Mouse (Mus musculus) embryonic facial prominence, embryonic 11.5 days (tissue): ENCODE results near the gene Cd68. TPM values are rescaled to one million over a fixed set of nuclear protein-coding genes. Genes with fewer than 3 reads are reported as not detected.

Experiments used
- ATAC-seq: fragments of 200-750 bp; cut with Nextera tagmentation; replicated peaks from 2 replicates; pipeline ENCODE4 v1.8.0; 2017; ENCODE audit warnings: low read depth; ENCODE audit not compliant: insufficient number of reproducible peaks, low FRiP score, low TSS enrichment
- DNase-seq: peaks from one replicate; pipeline ENCODE4 v3.0.0-alpha.2; 2015; ENCODE audit warnings: low spot score
- H3K27ac ChIP-seq: fragments of 300-500 bp; sonication (generic); replicated peaks from 2 replicates; pipeline ENCODE4 v1.5.1; 2014; ENCODE audit warnings: mild to moderate bottlenecking, low read depth, low read length, control low read depth
- H3K27me3 ChIP-seq: fragments of 300-500 bp; sonication (generic); 2 replicates; pipeline ENCODE4 v1.6.1; 2014; ENCODE audit warnings: mild to moderate bottlenecking, low read length, moderate library complexity, mixed read lengths; ENCODE audit not compliant: control insufficient read depth, insufficient read depth
- H3K36me3 ChIP-seq: fragments of 300-500 bp; sonication (generic); replicated peaks from 2 replicates; pipeline ENCODE4 v1.6.1; 2014; ENCODE audit warnings: low read depth, mild to moderate bottlenecking, low read length, moderate library complexity, mixed read lengths; ENCODE audit not compliant: control insufficient read depth, insufficient read depth
- H3K4me1 ChIP-seq: fragments of 300-500 bp; sonication (generic); 2 replicates; pipeline ENCODE4 v1.6.1; 2014; ENCODE audit warnings: low read length, mixed read lengths; ENCODE audit not compliant: control insufficient read depth, insufficient read depth
- H3K4me2 ChIP-seq: fragments of 300-500 bp; sonication (generic); 2 replicates; pipeline ENCODE4 v1.6.1; 2014; ENCODE audit warnings: low read depth, mild to moderate bottlenecking, control low read depth, low read length, moderate library complexity
- H3K4me3 ChIP-seq: fragments of 300-500 bp; sonication (generic); 2 replicates; pipeline ENCODE4 v1.5.1; 2014; ENCODE audit warnings: low read depth, low read length, control low read depth
- H3K9ac ChIP-seq: fragments of 300-500 bp; sonication (generic); replicated peaks from 2 replicates; pipeline ENCODE4 v1.6.1; 2014; ENCODE audit warnings: mild to moderate bottlenecking, control low read depth, low read length
- H3K9me3 ChIP-seq: fragments of 300-500 bp; sonication (generic); replicated peaks from 2 replicates; pipeline ENCODE4 v1.6.1; 2016; ENCODE audit warnings: mild to moderate bottlenecking, low read length, inconsistent platforms, mixed read lengths; ENCODE audit not compliant: control insufficient read depth
- WGBS: fragments of 180-500 bp; shearing (Covaris S2); extraction: QIAGEN DNeasy Blood & Tissue Kit; methylation state at CpG from one replicate; pipeline ENCODE4 v1.1.7; 2014; 5-methylcytosine and 5-hydroxymethylcytosine counted together
- polyA plus RNA-seq: library from polyadenylated mRNA; unstranded; fragments of >200 nt; fragmentation: Nextera tagmentation; extraction: Ambion mirVana; gene quantifications from 2 replicates; pipeline ENCODE4 v1.2.1, GENCODE M21; 2014

Gene Cd68
- polyA plus RNA-seq, 1 experiment from 2014 or later, result 5.5 TPM

- Histone ChIP-seq H3K9ac (peak overlapping the region; percentile 10; the same call in 1 of the 2 replicates), H3K27me3 (no peaks in the 10 kb centered on the region), H3K4me2 (no peak overlapping the region), H3K4me3 (no peak overlapping the region), H3K27ac (no peak overlapping the region), H3K9me3 (no peaks in the 10 kb centered on the region), H3K36me3 (no peaks in the 10 kb centered on the region), H3K4me1 (no peaks in the 10 kb centered on the region; the same call in 1 of the 2 replicates)
- DNase-seq (peak; percentile 98), ATAC-seq (peak; percentile 45; the same call in 1 of the 2 replicates)
- WGBS, result 21% methylated on average over 12 of the region's 12 CpGs
Measured at GRCm38 (mm10) chr11:69682840-69683533, 17.0 kb upstream of the Cd68 start.

- H3K9ac ChIP-seq, result peak overlapping the region; percentile 84
- peak; percentile 7 for ATAC-seq
- no peaks in the 10 kb centered on the region for H3K27me3 ChIP-seq
Measured at GRCm38 (mm10) chr11:69682209-69682839, 16.4 kb upstream of the Cd68 start.

GRCm38 (mm10) chr11:69681314-69682208, 15.6 kb upstream of the Cd68 start, which contains the start of gene Senp3:
Senp3 (minus strand) TSS chr11:69682084.
- Histone ChIP-seq H3K4me2 (peak within 1 kb of the TSS; percentile 67), H3K36me3 (peaks cover 2% of the 10 kb centered on the region), H3K4me3 (peak within 1 kb of the TSS; percentile 75), H3K9me3 (no peaks in the 10 kb centered on the region), H3K9ac (peak within 1 kb of the TSS; percentile 84), H3K27me3 (no peaks in the 10 kb centered on the region), H3K27ac (peak within 1 kb of the TSS; percentile 63), H3K4me1 (no peaks in the 10 kb centered on the region; the same call in 1 of the 2 replicates)
- WGBS, result under 1% methylated on average over 75 of the region's 80 CpGs
- ATAC-seq (peak; percentile 93), DNase-seq (peak; percentile 98)

More at GRCm38 (mm10) chr11:69682209-69682839, 16.4 kb upstream of the Cd68 start:
- peak overlapping the region; percentile 63 for H3K27ac ChIP-seq
- no peaks in the 10 kb centered on the region for H3K9me3 ChIP-seq
- H3K4me3 ChIP-seq, result peak overlapping the region; percentile 75
- no peaks in the 10 kb centered on the region; the same call in 1 of the 2 replicates for H3K4me1 ChIP-seq
- WGBS, result 27% methylated on average over 24 of the region's 24 CpGs
- peak overlapping the region; percentile 67 for H3K4me2 ChIP-seq
- no peaks in the 10 kb centered on the region for H3K36me3 ChIP-seq
- no peak for DNase-seq

GRCm38 (mm10) chr11:69680136-69680855, 14.3 kb upstream of the Cd68 start:
- Histone ChIP-seq H3K27ac (no peak overlapping the region), H3K4me1 (no peaks in the 10 kb centered on the region; the same call in 1 of the 2 replicates), H3K36me3 (peaks cover 7% of the 10 kb centered on the region), H3K4me2 (peak overlapping the region; percentile 56), H3K27me3 (no peaks in the 10 kb centered on the region), H3K4me3 (peak overlapping the region; percentile 75), H3K9ac (no peak overlapping the region; the same call in 1 of the 2 replicates), H3K9me3 (no peaks in the 10 kb centered on the region)
- no peak for DNase-seq
- ATAC-seq, result no peak
- WGBS, result 94% methylated on average over 30 of the region's 30 CpGs

GRCm38 (mm10) chr11:69679144-69679543, 13.2 kb upstream of the Cd68 start:
- DNase-seq, result no peak
- no peak for ATAC-seq
- Histone ChIP-seq H3K4me2 (no peak overlapping the region), H3K36me3 (peaks cover 8% of the 10 kb centered on the region), H3K4me3 (no peak overlapping the region), H3K4me1 (no peaks in the 10 kb centered on the region; the same call in 1 of the 2 replicates), H3K27ac (no peak overlapping the region), H3K9me3 (no peaks in the 10 kb centered on the region), H3K9ac (no peak overlapping the region), H3K27me3 (no peaks in the 10 kb centered on the region)
- WGBS, result 100% methylated on average over 2 of the region's 2 CpGs

GRCm38 (mm10) chr11:69672211-69672706, 6.3 kb upstream of the Cd68 start, which contains the start of gene Eif4a1:
Eif4a1 (minus strand) TSS chr11:69672423.
- H3K27me3 ChIP-seq, result no peaks in the 10 kb centered on the region
- under 1% methylated on average over 36 of the region's 36 CpGs for WGBS
- peak within 1 kb of the TSS; percentile 87 for H3K4me2 ChIP-seq
- ATAC-seq (peak; percentile 97), DNase-seq (peak; percentile 100)
- peaks cover 26% of the 10 kb centered on the region for H3K36me3 ChIP-seq
- H3K9ac ChIP-seq, result peak within 1 kb of the TSS; percentile 99
- peak within 1 kb of the TSS; percentile 94 for H3K4me3 ChIP-seq
- H3K4me1 ChIP-seq, result no peaks in the 10 kb centered on the region
- peak within 1 kb of the TSS; percentile 93 for H3K27ac ChIP-seq
- no peaks in the 10 kb centered on the region for H3K9me3 ChIP-seq

- ATAC-seq (peak; percentile 2; the same call in 1 of the 2 replicates), DNase-seq (no peak)
- no peaks in the 10 kb centered on the region for H3K4me1 ChIP-seq
- H3K4me2 ChIP-seq, result peak overlapping the region; percentile 87
- H3K9me3 ChIP-seq, result no peaks in the 10 kb centered on the region
- peak overlapping the region; percentile 94 for H3K4me3 ChIP-seq
- no peaks in the 10 kb centered on the region for H3K27me3 ChIP-seq
- under 1% methylated on average over 43 of the region's 43 CpGs for WGBS
- peak overlapping the region; percentile 99 for H3K9ac ChIP-seq
- H3K27ac ChIP-seq, result peak overlapping the region; percentile 93
- peaks cover 26% of the 10 kb centered on the region for H3K36me3 ChIP-seq
Measured at GRCm38 (mm10) chr11:69671726-69672124, 5.8 kb upstream of the Cd68 start.
